Mouse (Mus musculus) hindbrain, postnatal 0 days (tissue): Measurements from ENCODE around the gene Src. TPM values are rescaled to one million over a fixed set of nuclear protein-coding genes. Genes with fewer than 3 reads are reported as not detected.
A peak's percentile ranks its signal among the peaks of the same experiment; 100 is the strongest.

Experiments
- ATAC-seq: fragments of 200-750 bp; cut with Nextera tagmentation; 2 replicates; pipeline ENCODE4 v1.8.0; 2017; ENCODE audit warnings: mild to moderate bottlenecking, moderate TSS enrichment, moderate library complexity
- DNase-seq: peaks from one replicate; pipeline ENCODE4 v3.0.0-alpha.2; 2015; ENCODE audit warnings: low spot score
- H3K27ac ChIP-seq: fragments of 300-500 bp; sonication (generic); 2 replicates; pipeline ENCODE4 v1.5.1; 2014; ENCODE audit warnings: mild to moderate bottlenecking
- H3K27me3 ChIP-seq: fragments of 300-500 bp; sonication (generic); 2 replicates; pipeline ENCODE4 v1.6.1; 2014; ENCODE audit warnings: low read length, mixed read lengths; ENCODE audit not compliant: insufficient read depth
- H3K36me3 ChIP-seq: fragments of 300-500 bp; sonication (generic); 2 replicates; pipeline ENCODE4 v1.6.1; 2014; ENCODE audit warnings: low read length, mixed read lengths; ENCODE audit not compliant: insufficient read depth
- H3K4me1 ChIP-seq: fragments of 300-500 bp; sonication (generic); 2 replicates; pipeline ENCODE4 v1.6.1; 2014; ENCODE audit warnings: antibody characterized with exemption, low read length, mixed read lengths; ENCODE audit not compliant: insufficient read depth
- H3K4me2 ChIP-seq: fragments of 300-500 bp; sonication (generic); 2 replicates; pipeline ENCODE4 v1.6.1; 2014; ENCODE audit warnings: low read depth, mild to moderate bottlenecking, low read length, moderate library complexity, mixed read lengths
- H3K4me3 ChIP-seq: fragments of 300-500 bp; sonication (generic); 2 replicates; pipeline ENCODE4 v1.5.1; 2014; ENCODE audit warnings: low read length
- H3K9ac ChIP-seq: fragments of 300-500 bp; sonication (generic); replicated peaks from 2 replicates; pipeline ENCODE4 v1.6.1; 2014; ENCODE audit warnings: mild to moderate bottlenecking, low read length, moderate library complexity, mixed read lengths
- H3K9me3 ChIP-seq: fragments of 300-500 bp; sonication (generic); 2 replicates; pipeline ENCODE4 v1.6.1; 2016; ENCODE audit warnings: low read length, mixed read lengths
- CTCF ChIP-seq: IDR thresholded peaks from 2 replicates; pipeline ENCODE4 v1.5.1; 2016; ENCODE audit warnings: antibody characterized with exemption, control low read depth, low read depth
- WGBS: fragments of 180-500 bp; shearing (Covaris S2); extraction: QIAGEN DNeasy Blood & Tissue Kit; methylation state at CpG from one replicate; pipeline ENCODE4 v1.1.7; 2014; 5-methylcytosine and 5-hydroxymethylcytosine counted together
- polyA plus RNA-seq: library from polyadenylated mRNA; unstranded; fragments of >200 nt; fragmentation: Nextera tagmentation; extraction: Ambion mirVana; gene quantifications from 2 replicates; pipeline ENCODE4 v1.2.1, GENCODE M21; 2015
- total RNA-seq: library from RNA; depleted of rRNA; stranded (reverse); fragments of >200 nt; gene quantifications from 2 replicates; pipeline ENCODE4 v1.2.3, GENCODE M21; 2014; rRNA removed

Src gene
- total and polyA plus RNA-seq, 2 experiments from 2014 or later: 25.4 to 133 TPM

DNA sequence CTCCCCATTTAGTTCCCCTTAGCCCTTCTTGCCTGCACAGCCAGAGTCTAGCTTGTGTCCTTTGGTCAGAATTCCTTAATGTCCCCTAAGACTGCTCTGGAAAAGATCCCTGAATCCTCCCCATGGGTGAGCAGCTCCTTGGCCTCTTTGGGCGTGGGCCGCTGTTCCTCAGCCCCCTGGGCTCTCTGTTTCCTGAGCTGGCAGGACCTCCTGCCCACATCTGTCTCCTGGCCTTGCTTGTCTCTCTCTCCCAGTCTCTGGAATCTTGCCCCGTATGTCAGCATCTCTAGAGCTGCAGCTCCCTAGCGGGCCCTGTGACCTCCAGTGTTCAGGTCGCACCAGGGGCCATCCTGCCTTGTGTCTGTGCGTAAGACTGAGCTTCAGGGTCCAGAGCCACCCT is 101.2 kb downstream of the Src start:
- peaks cover 15% of the 10 kb centered on the region for H3K4me1 ChIP-seq
- WGBS: 55% methylated on average over 6 of the region's 6 CpGs
- no peak overlapping the region for H3K9ac ChIP-seq
- no peaks in the 10 kb centered on the region for H3K9me3 ChIP-seq
- DNase-seq: no peak
- 0 out of 2 replicates have a peak overlapping the region, but pooled peaks have one; percentile 17 for H3K27ac ChIP-seq
- H3K36me3 ChIP-seq: no peaks in the 10 kb centered on the region
- no peak overlapping the region for H3K4me2 ChIP-seq
- no peaks in the 10 kb centered on the region for H3K27me3 ChIP-seq
- H3K4me3 ChIP-seq: no peak overlapping the region
- TF ChIP-seq CTCF: no peak
- no peak for ATAC-seq

DNA sequence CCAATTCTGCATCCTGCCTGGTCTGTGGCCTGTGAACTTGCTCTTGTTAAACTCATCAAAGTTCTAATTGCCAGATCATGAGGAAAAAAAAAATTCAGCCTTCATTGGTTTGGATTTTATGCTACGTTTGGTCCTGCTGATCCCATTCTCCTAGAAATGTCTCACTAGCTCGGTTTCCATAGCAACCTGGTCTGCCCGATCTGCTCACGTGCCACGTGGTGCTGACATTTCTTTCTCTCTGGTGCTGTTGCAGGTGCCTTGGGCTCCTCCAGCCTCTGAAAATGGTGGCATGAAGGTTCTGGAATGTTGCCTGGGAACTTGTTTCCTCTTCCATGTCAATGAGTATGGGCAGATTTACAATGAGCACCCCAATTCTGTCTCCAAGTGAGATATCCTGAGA is 102.3 kb downstream of the Src start:
- Histone ChIP-seq H3K36me3 (no peaks in the 10 kb centered on the region), H3K9ac (no peak overlapping the region), H3K27ac (peak overlapping the region; percentile 17), H3K4me1 (peaks cover 15% of the 10 kb centered on the region), H3K9me3 (no peaks in the 10 kb centered on the region), H3K27me3 (no peaks in the 10 kb centered on the region), H3K4me3 (no peak overlapping the region), H3K4me2 (no peak overlapping the region)
- TF ChIP-seq CTCF: no peak
- 14% methylated on average over 5 of the region's 5 CpGs for WGBS
- ATAC-seq (peak; percentile 73; the same call in 1 of the 2 replicates), DNase-seq (peak; percentile 89)

Other genes starting within 250 kb of the Src start
- 8.4 and 12.7 TPM in 2 replicates for gene Rbl1, start 213.9 kb upstream of the Src start, total RNA-seq
- gene Rbl1, start 213.9 kb upstream of the Src start, polyA plus RNA-seq: 5.2 and 6.0 TPM in 2 replicates
- 240 and 253 TPM in 2 replicates for gene Rpn2, start 139.4 kb upstream of the Src start, total RNA-seq
- gene Rpn2, start 139.4 kb upstream of the Src start, polyA plus RNA-seq: 201 and 204 TPM in 2 replicates
- 0.25 TPM in 1 of 2 replicates, not detected in the other for gene Mroh8, start 138.9 kb upstream of the Src start, total RNA-seq
- 0.42 and 0.70 TPM in 2 replicates for gene Mroh8, start 138.9 kb upstream of the Src start, polyA plus RNA-seq
- gene Ghrh, start 70.9 kb upstream of the Src start, total RNA-seq: not detected in 2 replicates
- gene Ghrh, start 70.9 kb upstream of the Src start, polyA plus RNA-seq: 1.0 and 1.7 TPM in 2 replicates
- gene Manbal, start 50.9 kb upstream of the Src start, total RNA-seq: 69.6 and 74.4 TPM in 2 replicates
- 133 and 135 TPM in 2 replicates for gene Manbal, start 50.9 kb upstream of the Src start, polyA plus RNA-seq
- 8,203 and 10,251 TPM in 2 replicates for gene Nnat, start 141.6 kb downstream of the Src start, total RNA-seq
- 5,188 and 5,840 TPM in 2 replicates for gene Nnat, start 141.6 kb downstream of the Src start, polyA plus RNA-seq
- 207 and 253 TPM in 2 replicates for gene Blcap, start 152.8 kb downstream of the Src start, total RNA-seq
- 263 and 284 TPM in 2 replicates for gene Blcap, start 152.8 kb downstream of the Src start, polyA plus RNA-seq